Mouse (Mus musculus): ENCODE measurements around the gene Fcrl6. TPM values are rescaled to one million over a fixed set of nuclear protein-coding genes. Genes with fewer than 3 reads are reported as not detected.

Fcrl6 gene
- total RNA-seq, 2 experiments from 2014 or later, result not detected

DNA sequence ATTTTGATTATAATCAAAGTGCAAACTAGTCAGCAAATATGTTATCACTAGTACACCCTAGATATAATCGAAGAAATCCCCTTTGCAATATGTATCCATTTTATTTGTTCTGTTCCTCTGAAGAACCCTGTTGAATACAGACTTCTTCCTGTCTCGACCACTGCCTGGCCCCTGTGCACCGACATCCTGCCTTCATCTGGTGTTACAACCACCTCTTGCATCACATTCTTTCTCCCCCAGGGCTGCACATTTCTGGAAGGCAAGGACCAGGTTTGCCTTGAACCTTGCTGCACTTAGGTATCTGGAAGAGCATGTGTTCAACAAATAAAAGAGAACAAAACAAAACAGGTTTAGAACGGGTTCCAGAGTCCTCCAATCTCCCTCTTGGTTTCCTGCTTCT is 13.1 kb upstream of the Fcrl6 start:
- DNase-seq (ENCODE audit: low spot score in 2 of 2), result no peak

DNA sequence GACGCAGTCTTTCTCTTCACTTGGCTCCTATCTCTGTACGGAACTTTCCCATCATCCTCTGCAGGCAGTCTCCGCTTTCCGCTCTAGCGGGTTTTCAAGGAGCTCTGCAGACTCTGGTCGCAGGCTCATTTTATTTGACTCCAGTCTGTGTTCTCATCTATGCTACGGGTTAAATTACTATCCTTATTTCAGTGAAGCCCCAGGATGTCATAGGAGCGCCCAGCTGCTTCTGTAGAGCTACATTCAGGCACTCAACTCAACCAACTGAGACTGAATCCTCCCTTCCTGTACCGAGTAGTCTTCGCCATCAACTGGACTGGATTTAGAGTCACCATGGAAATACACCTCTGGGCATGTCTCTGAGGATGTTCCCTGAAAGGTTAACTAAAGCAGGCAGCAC is 12.3 kb upstream of the Fcrl6 start:
- no peak for DNase-seq (ENCODE audit: low spot score in 2 of 2)

DNA sequence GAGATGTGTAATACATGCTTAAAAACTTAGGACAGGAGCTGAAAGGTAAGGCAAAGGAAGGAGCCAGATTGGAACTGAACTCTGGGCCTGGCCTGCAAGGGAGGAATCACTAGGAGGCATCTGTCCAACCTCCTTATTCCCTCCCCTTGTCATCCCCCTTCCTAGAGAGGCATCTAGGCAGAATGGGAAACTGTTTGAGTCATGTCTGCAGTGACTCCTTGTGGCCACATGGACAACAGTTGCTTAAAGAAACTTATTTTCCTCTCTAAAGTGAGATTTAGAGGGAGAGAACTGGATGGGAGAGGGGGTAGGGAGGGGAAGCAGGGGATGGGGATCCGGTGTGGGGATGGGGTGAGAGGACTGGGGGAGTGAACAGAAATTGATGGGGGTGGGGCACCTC is 10.4 kb upstream of the Fcrl6 start:
- no peak for DNase-seq (ENCODE audit: low spot score in 2 of 2)

DNA sequence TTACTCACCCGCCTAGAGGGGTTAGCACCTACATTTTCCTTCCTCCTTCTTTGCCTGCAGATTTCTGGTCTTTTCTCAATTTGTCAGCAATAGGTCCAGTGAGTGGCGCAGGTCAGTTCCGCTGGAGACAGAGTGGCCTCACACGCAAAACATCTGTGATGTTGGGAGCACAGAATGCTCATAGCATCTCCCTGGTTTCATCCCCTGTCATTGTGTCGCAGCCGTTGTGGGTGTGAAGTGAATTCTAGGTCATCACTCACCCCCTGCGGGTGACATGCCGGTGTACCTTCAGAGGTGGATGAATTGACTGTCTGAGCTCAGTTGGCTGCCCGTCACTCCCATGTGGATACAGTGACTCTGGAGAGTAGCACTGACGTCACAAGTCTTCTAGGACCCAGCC is 9.0 kb upstream of the Fcrl6 start:
- no peak for DNase-seq (ENCODE audit: low spot score in 2 of 2)

DNA sequence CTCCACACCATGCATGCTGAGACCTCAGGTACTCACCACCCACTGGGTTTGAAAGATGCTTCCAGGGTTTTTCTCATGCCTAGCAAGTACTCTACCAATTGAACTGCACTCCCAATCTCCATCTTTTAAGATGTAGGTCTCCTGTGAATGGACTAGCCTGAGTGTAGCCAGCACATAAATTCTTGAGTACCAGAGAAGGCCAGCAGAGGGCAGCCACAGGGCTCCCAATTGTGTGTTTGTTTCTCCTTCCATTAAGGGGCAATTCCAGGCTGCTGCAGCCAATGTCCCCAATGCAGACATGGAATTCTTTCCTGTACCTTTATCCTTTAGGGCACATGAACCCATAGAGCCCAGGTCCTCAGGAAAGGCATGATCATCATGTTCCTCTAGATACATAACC is 7.9 kb downstream of the Fcrl6 start:
- no peak for DNase-seq (ENCODE audit: low spot score in 2 of 2)

DNA sequence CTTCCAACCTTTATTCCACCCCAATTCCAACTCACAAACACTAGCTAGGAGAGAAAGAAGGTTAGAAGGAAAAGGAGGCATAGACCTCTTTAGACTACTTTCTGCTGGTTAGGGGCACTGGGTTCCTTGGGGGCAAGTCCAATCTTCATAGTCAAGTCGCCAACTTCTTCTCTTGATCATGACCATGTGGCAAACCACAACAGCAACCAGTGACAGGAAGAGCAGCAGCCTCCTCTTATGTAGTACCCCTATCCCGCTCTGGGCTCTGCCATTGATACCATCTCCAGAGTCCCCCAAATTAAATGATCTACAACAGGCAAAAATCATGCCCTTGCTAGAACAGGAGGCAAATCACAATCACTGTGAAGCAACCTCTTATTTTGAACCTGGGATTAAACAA is 8.4 kb downstream of the Fcrl6 start:
- no peak for DNase-seq (ENCODE audit: low spot score in 2 of 2)

DNA sequence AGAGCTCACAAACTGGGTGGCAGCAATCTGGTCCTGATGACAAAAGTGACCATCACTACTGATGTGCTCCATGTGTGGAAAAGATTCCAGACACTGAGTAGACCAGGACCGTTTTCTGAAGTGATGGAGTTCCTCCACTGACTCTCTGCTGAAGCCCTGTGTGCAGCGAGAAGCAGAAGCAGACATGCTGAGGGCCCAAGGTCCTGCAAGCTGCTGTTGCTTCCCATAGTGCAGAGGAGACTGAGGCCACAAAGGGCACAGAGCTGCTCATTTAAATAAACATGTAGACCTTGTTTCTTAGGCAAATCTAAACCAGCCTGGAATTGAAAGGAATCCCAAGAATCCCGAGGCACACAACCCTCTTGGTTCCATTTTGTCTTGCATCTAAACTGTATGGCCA is 9.0 kb downstream of the Fcrl6 start:
- no peak for DNase-seq (ENCODE audit: low spot score in 2 of 2)

DNA sequence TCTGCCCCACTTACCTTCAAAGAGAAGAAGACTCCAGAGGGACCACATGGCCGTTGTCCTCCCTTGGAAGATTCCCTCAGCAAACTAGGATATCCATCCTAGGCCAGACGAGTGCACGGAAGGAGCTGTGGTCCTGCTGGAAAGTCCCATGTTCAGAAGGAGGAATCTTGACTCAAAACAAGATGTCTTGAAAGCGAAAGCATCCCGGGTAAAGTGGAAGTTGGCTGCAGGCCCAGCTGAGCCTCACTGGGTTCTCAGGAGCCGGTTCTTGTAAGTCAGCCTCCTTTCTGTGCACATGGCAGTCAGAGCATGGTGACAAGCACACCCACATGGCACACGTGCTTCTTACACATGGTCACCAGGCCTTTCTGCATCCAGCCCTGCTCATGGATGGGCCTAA is 12.0 kb downstream of the Fcrl6 start, which contains the start of gene Slamf8:
Gene Slamf8 (minus strand): TSS at position 184 of the 400 bp plus-strand sequence.
- DNase-seq (ENCODE audit: low spot score in 2 of 2), result no peak

DNA sequence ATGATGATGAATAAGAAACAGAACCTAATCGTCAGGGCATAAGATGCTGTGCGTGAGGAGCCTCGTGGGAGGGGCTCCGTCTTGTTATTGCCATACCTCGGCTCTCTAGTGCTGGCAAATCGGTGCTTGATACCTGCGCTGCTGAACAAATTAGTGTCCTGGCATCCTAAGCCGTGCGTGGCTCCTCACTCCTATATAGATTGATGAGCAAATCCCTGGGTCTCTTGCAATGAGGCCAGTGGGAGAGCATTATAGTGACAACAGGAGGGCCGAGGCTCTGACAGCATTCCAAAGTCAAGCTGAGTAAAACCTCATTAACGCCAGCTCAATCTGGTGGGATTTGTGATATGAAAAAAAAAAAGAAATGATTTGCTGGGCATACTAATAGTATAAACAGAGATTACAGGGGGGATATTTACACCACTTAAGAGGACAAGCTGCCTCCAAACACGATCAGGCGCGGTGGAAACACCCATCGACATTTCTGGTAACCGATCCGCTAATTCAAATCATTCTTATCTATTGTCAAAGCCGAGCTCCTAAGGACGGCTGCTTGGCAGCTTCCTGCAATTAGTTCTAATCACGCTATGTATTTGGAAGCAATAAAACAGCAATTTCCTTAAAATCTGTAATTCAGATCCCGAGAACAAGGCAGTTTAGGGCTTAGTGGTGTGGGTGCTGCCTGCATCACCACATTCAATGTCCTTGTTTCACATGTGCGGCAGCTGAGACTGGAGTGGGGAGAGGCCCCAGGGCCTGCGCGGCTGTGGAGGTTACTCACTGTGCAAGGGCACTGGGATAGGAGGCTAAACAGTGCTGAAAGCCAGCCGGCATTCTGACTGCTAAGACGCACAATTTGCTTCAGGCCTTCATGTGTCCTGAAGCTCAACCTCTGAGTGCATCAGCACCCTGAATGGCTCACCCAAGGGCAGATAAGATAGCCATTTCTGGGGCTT is 16.5 kb downstream of the Fcrl6 start:
- no peak for DNase-seq (ENCODE audit: low spot score in 2 of 2)

DNA sequence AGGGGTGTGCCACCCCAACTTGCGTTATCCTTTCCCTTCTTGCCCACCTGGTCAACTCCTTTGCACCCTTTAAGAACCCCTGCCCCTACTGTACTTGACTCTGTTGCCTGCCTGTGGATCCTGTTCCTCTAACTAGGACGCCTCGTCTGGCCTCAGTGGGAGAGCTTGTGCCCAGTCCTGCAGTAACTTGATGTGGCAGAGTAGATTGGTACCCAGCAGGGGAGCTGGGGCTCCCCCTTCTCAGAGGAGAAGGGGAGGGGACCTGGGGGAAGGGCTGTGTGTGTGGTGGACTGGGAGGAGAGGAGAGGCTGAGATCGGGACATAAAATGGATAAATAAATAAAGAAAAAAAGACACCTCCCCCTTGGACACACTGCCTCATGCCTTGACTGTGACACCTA is 17.3 kb downstream of the Fcrl6 start:
- DNase-seq (ENCODE audit: low spot score in 2 of 2), result no peak

DNA sequence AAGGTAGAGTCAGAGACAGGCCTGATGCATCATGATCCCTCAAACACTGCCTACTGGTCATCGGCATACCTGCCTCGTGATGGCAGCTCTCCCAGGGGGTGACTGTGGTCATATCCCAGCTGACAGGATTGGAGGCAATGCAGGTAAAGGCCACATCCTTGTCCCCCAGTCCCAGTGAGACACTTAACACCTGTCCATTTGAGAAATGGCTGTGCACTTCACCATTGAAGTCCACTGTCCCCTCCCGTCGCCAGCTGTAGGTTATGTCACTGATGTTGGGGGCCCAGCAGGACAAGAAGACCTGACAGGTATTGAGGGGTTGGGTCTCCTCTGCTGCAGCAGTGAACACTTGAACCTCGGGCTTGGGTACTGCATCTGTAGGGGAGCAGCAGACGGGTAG is 18.1 kb downstream of the Fcrl6 start:
- DNase-seq (ENCODE audit: low spot score in 2 of 2), result no peak

DNA sequence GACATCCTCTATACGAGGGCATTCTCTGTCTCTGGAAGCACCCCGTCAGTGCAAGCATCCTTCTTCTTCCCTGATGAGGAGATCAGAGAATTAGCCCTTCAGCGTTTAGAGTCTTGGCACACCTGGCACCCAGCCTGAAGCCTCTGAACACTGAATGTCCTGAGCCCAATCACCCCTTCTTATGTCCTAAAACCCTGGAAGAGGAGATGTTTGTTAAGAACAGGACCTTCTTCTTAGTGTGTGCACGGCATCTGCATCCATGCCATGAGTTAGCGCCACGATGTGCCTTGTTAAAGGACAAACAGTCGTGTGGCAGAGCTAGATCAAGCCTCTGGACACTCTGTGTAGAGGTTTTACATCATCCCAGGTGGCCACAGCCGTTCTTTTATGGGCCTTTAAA is 19.9 kb downstream of the Fcrl6 start:
- no peak for DNase-seq (ENCODE audit: low spot score in 2 of 2)

DNA sequence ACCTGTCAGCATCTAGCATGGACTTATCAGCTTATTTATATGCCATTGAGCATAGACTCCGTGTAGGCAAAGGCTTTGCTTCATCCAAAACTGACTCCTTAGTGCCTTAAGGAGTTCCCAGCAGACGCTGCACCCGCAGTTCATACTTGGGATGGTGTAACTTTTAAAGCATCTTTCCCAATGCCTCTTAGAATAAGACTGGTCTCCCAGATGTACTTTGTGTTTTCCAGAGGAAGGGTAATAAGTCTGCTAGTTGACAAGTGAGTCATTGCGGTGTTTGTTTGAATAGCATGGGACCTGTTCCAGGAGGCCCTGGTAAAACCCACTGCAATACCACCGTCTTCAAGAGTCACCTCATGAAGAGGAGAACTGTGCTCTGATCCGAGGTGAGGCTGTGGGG is 22.2 kb downstream of the Fcrl6 start:
- no peak for DNase-seq (ENCODE audit: low spot score in 2 of 2)

DNA sequence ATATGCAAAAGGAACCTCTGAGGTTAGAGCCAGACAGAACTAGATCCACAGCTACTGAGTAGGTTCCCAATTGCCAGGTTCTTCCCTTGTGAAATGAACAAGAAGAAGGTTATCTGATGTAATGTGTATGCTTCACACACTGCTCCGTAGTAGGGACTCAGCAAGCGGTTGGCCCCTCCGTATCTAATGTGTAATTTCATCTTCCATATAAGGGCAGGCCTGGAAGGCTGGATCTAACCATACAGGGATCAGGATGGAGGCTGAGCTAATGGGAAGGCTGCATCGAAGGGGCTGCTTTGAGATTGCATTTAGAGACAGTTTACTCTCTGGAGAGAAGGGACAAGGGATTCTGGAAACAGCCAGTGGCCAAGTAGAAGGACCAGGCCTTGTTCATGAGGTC is 34.6 kb downstream of the Fcrl6 start:
- DNase-seq (ENCODE audit: low spot score in 2 of 2), result no peak

DNA sequence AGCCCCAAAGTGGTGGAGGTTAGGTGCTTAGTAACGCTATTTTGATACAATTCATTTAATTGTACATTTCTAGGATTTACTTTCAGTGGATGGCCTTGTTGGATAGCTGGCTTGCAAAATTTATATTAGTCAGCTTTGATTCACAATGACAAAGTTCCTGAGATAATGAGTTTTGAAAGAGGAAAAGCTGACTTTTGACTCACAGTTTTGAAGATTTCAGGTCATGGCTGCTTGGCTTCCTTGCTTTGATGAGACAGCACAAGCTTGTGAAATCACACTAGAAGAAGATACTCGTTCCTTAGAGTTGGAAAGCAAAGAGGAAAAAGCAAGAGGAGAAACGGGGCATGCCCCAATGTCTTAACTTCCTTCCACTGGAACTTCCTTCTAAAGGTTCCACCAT is 36.2 kb downstream of the Fcrl6 start:
- no peak for DNase-seq (ENCODE audit: low spot score in 2 of 2)

DNA sequence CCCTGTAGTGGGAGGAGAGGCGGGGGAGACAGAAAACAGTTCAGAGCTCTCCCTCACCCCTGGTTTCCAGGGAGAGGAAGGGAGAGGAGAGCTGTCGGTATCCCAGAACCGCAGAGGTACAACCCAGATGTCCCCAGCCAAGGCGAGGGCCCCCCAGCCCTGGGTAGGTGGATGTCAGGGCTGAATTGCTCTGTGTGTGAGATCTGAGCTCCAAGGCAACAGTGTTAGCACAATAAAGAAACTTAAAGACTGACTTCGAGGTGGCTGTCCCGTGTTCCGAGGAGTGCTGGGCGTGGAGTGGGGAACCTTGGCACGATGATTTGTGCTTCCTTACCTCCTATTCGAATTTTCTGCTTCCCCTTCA is 38.9 kb downstream of the Fcrl6 start:
- no peak for DNase-seq (ENCODE audit: low spot score in 2 of 2)

DNA sequence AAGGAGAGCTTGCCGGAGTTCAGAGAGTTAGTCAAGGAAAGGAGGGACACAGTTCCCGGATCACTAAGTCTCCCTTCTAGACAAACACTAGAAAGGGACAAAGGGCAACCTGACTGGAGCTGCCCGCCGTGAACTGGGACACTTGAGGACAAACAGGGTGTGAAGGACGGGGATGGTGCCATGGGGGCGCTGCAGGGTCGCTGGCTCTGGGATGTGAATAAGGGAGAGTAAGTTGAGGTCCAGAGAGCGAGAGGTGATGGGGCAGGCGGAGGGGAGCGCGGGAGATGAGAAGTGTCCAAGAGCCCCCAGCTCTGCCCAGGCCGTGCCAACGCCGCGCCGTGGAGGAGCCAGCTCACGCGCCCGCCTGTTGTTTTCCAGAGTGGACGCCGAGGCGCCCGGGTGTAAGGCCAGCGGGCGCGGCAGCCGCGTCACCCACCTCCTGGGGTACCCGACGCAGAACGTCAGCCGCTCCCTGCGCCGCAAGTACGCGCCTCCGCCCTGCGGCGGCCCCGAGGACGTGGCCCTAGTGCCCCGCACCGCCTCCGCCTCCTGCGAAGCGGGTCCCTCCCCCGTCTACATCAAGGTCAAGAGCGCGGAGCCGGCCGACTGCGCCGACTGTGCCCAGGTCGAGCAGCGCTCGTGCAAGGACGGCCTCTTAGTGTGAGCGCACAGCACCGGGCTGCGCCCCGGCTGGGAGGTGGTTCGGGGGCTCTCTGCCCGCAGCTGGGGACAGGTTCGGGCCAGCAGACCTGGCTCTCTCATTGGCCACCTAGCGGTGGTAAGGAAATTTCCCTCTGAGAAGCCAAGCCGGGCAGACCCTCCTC is 39.5 kb downstream of the Fcrl6 start:
- DNase-seq (ENCODE audit: low spot score in 2 of 2), result peak; percentile 46 to 47

DNA sequence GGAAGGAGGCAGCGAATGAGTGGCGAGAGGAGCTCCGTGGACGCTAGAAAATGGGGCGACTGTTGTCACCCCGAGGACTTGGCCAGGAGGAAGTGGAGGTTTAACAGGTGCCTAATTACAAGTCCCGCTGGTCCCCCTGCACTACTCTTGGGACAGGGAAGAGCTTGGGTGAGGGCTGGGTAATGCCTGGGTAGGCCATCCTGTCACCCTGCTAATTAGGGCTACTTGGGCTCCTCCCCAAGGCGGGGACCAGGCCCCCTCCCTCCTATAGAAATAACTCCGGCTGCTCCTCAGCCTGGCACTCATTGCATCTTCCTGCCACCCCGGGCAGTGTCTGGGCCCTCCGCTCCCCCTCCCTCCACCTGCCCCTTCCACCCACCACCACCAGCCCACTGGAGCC is 46.7 kb downstream of the Fcrl6 start, which contains the start of gene Vsig8:
Gene Vsig8 (plus strand): TSS at position 301 of the 400 bp plus-strand sequence.
- no peak for DNase-seq (ENCODE audit: low spot score in 2 of 2)

DNA sequence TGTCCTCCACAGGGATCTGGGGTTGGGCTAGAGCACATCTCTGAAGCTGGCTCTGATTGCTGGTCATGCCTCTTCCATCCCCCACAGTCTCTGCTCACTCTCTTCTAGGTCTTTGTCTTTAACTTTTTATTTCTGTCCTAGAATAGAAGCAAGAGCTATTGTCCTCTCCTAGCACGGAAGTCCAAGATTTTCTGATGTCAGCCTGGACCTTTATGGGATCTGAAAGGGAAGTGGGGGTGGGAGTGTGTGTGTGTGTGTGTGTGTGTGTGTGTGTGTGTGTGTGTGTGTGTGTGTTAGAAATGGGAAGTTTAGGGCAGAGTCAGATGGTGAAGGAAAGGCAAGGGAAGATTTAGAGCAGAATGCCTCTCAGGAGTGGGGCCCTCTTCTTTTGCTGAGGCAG is 49.7 kb downstream of the Fcrl6 start:
- DNase-seq (ENCODE audit: low spot score in 2 of 2), result no peak

DNA sequence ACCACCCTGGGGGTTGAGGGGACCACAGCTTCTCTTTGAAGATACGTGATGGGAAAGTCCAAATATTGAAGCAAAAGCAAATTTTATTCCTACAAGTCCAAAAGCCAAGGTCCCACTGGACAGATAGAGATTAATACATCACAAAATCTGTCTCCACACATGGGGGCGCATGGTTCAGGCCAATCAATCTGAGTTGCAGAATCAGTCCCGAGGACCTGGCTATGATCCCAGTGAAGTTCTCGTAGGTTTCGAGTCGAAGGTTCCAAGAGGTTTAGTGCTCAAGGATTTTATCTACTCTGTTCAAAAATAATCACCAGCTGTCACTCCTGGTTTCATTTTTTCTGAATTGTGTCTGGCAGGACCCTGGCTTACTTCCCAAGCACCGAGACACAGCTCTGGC is 51.3 kb downstream of the Fcrl6 start:
- no peak for DNase-seq (ENCODE audit: low spot score in 2 of 2)

DNA sequence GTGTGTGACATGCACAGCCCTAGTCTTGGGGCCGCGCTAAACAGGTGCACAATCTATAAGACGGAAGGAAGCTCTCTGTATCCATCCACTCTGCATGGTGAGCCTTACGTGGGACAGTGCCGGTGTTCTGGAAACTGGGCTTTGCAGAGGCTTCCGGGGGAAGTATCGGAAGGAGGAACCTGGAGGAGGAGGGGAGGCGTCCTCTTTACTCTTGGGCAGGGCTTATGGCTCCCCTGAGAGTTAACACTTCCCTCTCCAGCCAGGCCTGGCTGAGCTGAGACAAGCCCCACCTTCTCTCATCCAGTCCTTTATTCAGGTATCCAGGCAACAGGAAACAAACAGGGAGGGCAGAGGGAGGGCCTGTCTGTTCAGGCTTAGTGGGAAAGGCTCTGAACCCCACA is 51.8 kb downstream of the Fcrl6 start:
- no peak for DNase-seq (ENCODE audit: low spot score in 2 of 2)

DNA sequence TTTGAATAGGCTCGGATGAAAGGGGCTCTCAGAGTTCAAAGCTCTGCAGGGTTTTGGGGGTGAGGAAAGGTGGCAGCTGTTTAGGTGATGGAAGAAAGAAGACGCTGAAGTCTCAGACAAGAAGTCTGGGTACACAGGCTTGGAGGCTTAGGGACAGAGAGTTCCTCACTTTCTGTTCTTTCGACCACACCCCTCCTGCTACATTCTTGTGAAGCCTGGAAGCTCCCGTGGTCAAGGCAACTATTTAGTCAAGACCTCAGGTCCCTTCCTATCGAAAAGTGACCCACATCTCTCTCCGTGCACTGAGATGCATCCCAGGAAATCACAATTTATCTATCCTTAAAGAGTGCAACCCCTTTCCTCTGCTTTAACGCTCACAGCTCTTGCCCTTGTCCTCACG is 52.6 kb downstream of the Fcrl6 start:
- no peak for DNase-seq (ENCODE audit: low spot score in 2 of 2)
